Mouse (Mus musculus) urinary bladder, postnatal 25 days (tissue): ENCODE measurements at regions not wholly inside any gene's neighbourhood (a gene's known extent, or its start where the extent isn't known, plus 50 kb on each side); places are given as distances from the start of the nearest gene placed in this dataset.

Source experiments
- DNase-seq: peaks from one replicate; pipeline ENCODE4 v3.0.0; 2022; ENCODE audit warnings: low spot score

GRCm38 (mm10) chr4:150769043-150769442 lies 84.7 kb upstream of the Errfi1 start:
- no peak for DNase-seq

- no peak for DNase-seq
Measured at GRCm38 (mm10) chr4:150758467-150759237, 95.1 kb upstream of the Errfi1 start.

GRCm38 (mm10) chr4:150757815-150758426 lies 95.8 kb upstream of the Errfi1 start:
- no peak for DNase-seq

GRCm38 (mm10) chr4:150757291-150757741 lies 96.4 kb upstream of the Errfi1 start:
- no peak for DNase-seq

- DNase-seq = no peak
Measured at GRCm38 (mm10) chr4:150755446-150755845, 98.3 kb upstream of the Errfi1 start.

GRCm38 (mm10) chr4:150752151-150752550 lies 100.2 kb upstream of the Slc45a1 start:
- DNase-seq = no peak

- no peak for DNase-seq
Measured at GRCm38 (mm10) chr4:150750445-150751213, 98.7 kb upstream of the Slc45a1 start.

GRCm38 (mm10) chr4:150749066-150749465 lies 97.1 kb upstream of the Slc45a1 start:
- no peak for DNase-seq

- no peak for DNase-seq
Measured at GRCm38 (mm10) chr4:150748099-150749000, 96.4 kb upstream of the Slc45a1 start.

GRCm38 (mm10) chr4:150746430-150746923 lies 94.5 kb upstream of the Slc45a1 start:
- no peak for DNase-seq

- no peak for DNase-seq
Measured at GRCm38 (mm10) chr4:150745529-150746429, 93.8 kb upstream of the Slc45a1 start.

GRCm38 (mm10) chr4:150743508-150743907 lies 91.5 kb upstream of the Slc45a1 start:
- DNase-seq = no peak

- DNase-seq = no peak
Measured at GRCm38 (mm10) chr4:150743103-150743502, 91.1 kb upstream of the Slc45a1 start.

- no peak for DNase-seq
Measured at GRCm38 (mm10) chr4:150741810-150742209, 89.8 kb upstream of the Slc45a1 start.

- no peak for DNase-seq
Measured at GRCm38 (mm10) chr4:150740167-150740566, 88.2 kb upstream of the Slc45a1 start.

GRCm38 (mm10) chr4:150738736-150739135 lies 86.8 kb upstream of the Slc45a1 start:
- DNase-seq = no peak

GRCm38 (mm10) chr4:150730061-150730812 lies 78.3 kb upstream of the Slc45a1 start:
- no peak for DNase-seq

GRCm38 (mm10) chr4:150726539-150726938 lies 74.6 kb upstream of the Slc45a1 start:
- no peak for DNase-seq

GRCm38 (mm10) chr4:150726136-150726480 lies 74.1 kb upstream of the Slc45a1 start:
- DNase-seq = no peak
